Mouse (Mus musculus): ENCODE data around the gene Mex3a.
A peak's percentile ranks its signal among the peaks of the same experiment; 100 is the strongest.

Mex3a gene

DNA sequence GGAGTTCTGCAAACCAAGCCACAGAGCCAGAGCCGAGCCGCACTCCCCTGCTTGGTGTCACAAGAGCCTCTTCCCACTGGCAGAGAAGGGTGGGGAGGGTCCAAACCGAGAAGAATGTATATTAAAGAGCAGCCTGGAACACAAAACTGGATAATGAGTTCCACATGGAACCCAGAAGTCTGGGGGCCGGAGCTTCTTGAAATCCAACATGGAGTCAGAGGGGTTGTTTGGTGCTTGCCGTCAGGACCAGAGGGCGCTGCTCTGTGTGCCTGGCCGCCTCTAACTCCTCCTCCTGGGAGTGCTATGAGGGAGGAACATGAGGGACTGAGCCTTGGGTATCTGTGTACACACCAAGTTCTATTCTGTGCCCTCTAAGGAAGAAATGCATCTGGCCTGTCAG lies 26.4 kb upstream of the Mex3a start:
- DNase-seq (ENCODE audit: low read depth), result no peak

DNA sequence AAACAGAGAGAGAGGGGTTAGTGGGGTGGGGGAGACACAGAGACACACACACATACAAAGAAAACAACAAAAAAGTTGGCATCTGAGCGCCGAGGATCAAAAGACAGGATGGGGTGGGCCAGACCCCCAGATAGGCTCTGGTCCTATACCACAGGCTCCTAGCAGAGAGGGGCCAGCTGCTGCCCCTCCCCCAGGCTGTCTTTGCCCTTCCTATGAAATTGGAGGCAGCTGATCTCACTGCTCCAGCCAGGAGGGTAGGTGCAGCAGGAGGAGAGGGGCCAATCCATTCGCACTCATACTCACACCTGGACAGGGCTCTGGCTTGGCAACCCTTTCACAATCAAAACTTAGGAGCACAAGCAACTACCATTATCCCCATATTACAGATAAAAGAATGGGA lies 22.9 kb upstream of the Mex3a start:
- no peak for DNase-seq (ENCODE audit: low read depth)

DNA sequence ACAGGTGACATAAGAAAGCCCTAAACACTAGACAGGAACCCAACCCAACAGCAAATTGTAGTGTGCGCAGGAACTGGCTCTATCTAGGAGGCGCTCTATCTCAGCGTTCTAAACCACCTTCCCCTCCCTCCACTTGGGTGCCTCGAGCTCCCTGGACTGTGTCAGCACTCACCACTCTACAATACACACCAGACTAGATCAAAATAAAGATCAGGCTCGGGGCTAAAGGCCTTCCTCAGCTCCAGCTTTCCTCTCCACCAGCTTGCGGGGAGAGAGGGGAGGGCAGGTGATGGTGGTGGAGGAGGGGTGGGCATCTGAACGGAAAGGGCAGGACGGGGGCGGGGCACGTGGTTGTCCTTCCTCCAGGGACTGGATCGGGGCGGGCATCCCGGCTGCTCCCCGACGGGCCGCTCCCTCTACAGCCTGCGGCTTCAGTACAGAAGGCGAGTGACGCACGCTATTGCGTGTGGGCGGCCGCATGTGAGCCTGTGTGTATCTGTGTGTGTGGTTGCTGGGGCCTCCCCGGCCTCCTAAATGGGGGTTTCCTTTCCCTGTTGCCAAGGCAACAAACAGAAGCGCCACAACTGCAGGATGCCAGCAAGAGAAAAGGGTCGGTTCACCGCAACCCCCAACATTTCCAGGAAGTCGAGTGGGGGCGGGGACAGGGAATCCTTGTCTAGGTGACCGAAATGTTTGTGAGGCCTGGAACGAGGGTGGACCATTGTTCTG lies 22.3 kb upstream of the Mex3a start, which contains the start of gene Lmna:
Gene Lmna (minus strand): TSS at position 265 of the 729 bp plus-strand sequence.
- DNase-seq (ENCODE audit: low read depth), result peak; percentile 99

DNA sequence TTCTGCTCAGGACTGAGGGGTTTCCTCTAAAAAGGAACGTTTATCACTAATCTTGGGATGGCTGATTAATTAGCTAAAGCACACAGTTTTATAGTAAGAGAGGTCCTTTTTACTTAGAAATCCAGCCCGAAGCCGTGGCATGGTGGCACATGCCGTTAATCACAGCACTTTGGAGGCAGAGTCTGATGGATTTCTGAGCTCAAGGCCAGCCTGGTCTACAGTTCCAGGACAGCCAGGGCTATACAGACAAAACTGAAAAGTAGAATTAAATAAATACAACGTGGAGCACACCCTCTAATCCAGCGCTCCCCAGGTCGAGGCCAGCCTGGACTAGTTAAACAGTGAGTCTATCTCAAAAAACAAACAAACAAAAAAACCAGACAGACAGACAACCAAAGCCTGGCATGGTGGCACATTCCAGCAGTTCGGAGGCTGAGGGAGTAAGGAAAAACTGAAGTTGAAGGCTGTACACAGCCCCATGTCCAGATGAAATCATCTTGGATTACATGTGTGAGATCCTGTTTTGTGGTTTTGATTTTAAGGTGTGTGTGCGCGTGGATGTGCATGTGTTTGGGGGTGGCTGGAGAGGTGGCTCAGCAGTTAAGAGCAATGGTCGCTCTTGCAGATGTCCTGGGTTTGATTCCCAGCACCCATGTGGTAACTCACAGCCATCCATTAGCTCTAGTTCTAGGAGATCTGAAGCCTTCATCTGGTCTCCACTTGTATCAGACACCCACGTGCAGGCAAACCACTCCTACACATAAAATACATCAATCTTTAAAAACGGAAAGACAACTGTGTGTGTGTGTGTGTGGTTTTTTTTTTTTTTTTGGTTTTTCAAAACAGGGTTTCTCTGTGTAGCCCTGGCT lies 21.5 kb upstream of the Mex3a start:
- DNase-seq (ENCODE audit: low read depth), result peak; percentile 82

DNA sequence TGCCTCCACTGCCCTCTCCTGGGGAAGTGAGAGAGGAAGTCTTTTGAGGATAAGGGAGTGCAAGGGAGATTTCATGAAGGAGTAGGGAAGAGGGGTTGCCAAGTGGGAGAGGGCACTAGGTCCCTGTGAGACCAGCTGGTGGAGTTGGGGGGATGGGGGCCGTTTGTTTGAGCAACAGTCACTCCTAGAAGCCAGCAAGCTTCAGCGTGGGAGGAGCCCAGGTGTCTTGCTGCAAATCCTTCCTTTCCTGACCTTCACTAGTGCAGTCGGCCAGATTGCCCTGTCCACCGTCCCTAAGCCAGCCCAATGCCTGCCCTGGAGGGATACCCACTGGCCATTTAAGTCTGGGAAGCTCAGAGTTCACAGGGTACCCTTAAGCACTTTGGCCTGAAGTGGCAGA lies 20.6 kb upstream of the Mex3a start:
- peak; percentile 77 for DNase-seq (ENCODE audit: low read depth)

DNA sequence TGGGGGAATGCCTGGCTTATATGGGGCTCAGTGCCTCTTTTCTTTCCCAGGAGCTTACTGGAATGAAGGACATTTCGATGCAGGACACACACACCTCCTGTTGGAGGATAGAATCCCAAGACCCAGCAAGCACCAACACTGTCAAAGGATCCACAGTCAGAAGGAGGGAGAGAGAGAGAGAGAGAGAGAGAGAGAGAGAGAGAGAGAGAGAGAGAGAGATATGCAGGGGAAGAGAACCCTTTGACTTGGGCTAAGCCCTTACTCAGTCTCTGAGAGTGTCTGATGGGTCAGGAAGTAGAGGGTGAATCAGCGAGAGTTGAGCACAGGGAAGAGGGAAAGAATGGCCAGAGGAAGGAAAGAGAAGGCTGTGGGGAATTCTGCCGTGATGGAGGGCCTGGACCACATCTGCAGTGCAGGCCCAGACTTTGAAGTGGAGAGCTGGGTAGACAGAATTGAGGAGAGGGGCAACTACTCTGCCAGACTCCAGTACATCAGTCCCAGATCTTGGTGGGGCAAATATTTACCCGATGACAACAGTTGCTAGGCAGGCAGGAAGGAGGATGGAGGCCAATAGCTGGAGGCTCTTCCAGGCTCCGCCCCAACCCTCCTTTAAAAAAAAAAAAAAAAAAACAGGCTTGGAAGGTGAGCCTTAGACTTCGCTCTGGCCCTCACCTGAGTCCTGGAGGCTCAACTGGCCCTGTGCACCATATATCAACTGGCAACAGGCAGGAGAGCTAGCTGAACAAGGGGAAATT lies 19.9 kb upstream of the Mex3a start:
- DNase-seq (ENCODE audit: low read depth), result peak; percentile 87

DNA sequence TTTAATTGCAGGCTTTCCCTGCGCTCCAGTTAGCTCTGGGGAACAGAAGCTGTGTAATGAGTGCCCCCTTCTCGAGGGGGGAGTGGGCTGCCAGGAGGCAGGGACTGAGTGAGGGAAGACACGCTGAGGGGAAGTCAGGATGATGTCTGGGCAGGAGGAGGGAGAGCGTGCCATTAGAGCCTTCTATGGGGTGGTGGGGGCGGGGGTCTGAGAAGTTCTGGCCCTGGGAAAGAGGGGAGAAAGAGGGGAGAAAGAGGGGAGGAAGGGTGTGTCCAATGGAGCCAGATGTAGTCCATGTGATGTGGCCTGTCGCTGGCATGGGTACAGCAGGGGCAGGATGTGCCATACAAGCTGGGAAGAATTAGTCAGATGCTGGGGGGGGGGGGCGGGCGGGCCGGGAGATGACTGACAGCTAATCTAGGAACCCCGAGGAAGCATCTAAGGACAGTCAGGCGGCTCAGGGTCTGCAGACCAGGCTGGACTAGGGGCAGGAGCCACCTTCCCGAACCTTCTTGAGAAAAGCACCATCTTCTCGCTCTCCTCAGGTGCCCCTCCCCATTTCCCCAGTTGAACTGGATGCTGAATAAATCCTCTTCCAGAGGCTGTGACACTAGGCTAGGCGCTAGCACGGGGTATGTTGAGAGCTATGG lies 19.2 kb upstream of the Mex3a start:
- DNase-seq (ENCODE audit: low read depth), result peak; percentile 70

DNA sequence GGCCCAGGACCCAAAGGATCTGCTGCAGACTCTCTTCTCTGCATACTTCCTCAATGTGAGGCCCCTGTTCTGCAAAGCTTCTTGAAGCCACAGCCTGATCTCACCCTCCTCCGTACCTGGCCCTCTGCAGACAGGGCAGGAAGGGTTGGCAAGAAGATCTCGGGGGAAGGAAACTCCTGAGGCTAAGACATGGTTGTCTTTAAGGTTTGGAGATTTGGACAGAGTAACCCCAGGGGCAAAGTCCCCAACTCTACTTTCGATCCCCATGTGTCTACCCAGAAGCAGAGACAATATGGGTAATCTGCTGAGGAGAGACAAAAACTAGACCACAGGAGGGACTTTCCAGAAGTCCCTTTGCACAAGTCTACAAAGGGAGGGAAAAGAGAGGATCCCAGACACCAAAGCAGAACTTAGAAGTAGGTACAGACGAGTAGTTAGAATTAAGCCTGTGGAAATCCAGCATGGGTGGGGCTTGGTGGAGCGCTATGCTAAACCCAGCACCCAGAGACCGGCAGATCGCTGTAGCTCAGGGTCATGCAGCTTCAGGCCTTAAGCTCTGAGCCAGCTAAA lies 18.6 kb upstream of the Mex3a start:
- peak; percentile 91 for DNase-seq (ENCODE audit: low read depth)

DNA sequence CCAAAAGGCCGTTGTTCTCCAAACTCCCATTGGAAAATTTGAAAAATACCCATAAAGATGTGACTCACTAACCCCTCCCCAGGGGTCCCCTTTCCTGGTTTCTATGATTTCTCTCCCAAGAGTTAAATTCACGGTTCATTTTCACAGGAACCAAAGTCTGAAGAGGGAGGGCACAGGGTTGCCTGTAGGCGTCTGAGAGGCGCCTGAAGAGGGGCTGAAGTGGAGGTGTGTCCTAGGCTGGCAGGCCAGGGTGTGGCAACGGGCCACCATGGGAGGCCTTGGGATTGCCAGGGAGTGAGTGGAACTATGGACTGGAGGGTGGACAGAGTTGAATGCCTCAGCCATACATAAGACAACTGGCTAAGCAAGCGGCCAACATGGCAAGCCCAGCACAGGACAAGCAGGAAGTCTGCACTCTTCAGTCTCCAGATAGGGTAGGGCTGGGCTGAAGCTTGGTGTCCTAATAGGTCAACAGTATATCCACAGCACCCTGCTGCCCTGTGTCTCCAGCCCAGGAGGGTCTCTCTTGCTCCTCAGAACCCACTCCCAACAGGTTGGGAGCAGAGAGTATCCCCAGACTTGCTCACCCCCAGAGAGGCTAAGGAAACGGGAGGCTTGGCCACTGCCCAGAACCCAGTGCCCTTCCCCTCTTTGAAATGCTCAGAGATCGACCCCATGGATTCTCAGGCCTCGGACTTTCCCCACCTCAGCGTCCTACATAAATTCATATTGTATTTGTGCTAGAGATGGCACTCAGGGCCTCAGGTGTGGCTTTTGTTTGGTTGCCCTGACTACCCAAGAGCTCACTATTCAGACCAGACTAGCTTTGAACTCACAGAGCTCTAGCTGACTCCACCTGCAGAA lies 17.7 kb upstream of the Mex3a start:
- DNase-seq (ENCODE audit: low read depth), result peak; percentile 72

DNA sequence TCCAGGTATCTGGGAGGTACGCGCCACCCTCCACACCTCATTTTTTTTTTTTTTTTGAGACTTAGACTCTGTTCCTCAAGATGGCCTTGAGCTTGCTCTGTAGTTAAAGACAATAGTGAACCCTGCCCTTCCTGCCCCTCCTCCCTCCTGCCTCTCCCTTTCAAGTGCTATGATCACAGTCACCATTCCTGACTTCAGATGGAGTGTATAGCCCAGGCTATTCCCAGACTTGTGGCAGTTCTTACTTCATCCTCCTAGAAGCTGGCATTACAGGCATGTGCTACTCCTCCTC lies 17.2 kb upstream of the Mex3a start:
- DNase-seq (ENCODE audit: low read depth), result no peak

DNA sequence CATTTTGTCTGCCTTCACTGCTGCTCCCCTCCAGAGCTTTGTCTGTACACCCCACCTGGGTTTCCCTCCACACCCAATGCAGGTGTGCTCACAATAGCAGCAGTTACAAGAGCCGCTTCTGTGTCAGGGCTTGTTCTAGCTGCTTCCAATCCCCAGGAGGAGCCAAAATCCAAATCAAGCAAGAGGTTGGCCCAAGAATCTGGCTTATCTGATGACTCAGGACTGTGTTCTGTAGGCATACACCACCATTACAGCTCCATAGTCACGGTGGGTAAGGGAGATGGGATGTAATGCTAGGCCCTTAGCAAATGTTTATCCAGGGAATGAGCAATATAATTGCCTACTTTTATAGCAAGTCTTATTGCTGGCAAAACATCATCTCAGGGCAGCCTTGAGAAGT lies 15.8 kb upstream of the Mex3a start:
- no peak for DNase-seq (ENCODE audit: low read depth)

DNA sequence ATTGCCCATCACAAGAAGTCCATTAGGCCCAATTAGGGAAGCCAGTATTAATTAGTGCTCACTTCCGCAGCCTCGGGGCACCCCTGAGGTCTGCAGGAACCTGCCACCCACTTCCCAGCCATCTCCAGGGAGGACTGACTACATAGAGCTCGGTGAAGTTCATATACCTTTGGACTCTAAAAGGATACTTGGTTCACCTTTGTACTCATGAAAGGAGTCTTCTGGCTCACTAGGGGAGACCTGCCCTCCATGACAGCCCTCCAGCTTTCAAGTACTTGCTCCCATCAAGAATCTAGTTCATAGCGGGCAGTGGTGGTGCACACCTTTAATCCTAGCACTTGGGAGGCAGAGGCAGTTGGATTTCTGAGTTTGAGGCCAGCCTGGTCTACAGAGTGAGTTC lies 13.8 kb upstream of the Mex3a start:
- peak; percentile 26 for DNase-seq (ENCODE audit: low read depth)

DNA sequence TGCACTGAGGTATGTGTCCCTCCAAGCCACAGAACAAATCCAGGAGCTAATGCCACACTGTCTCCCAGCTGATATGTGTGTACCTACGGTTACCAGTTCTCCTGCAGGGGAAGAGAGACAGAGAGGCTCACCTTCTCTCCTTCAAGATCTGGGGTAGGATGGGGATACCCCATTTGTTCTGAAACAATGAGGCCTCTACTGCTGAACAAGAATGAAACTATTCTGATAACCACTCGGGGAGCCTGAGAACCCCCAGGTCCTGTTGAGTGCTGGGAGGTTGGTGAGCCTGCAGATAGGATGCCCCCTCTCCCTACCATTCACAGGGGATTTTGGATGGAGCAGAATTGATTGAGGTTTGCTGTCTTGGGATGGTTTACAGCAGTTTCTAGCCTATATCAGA lies 12.1 kb upstream of the Mex3a start:
- DNase-seq (ENCODE audit: low read depth), result peak; percentile 78

DNA sequence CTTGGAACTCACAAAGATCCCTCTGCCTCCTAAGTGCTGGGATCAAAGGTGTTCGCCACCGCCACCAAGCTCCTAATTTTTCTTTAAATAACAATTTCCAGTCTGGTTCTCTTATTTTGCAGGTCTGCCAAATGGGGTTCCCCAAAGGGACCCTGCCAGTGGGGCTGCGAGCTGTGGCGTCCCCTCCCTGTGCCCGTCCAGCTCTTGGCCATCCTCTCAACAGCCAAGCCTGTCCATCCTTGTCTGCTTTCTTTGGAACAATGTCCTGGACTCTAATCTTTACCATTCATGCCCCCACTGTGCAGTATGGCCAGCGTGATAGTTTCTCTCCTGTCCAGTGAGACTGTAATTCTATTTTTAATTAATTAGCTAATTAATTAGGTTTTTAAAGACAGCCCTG lies 11.0 kb upstream of the Mex3a start:
- DNase-seq (ENCODE audit: low read depth), result no peak

DNA sequence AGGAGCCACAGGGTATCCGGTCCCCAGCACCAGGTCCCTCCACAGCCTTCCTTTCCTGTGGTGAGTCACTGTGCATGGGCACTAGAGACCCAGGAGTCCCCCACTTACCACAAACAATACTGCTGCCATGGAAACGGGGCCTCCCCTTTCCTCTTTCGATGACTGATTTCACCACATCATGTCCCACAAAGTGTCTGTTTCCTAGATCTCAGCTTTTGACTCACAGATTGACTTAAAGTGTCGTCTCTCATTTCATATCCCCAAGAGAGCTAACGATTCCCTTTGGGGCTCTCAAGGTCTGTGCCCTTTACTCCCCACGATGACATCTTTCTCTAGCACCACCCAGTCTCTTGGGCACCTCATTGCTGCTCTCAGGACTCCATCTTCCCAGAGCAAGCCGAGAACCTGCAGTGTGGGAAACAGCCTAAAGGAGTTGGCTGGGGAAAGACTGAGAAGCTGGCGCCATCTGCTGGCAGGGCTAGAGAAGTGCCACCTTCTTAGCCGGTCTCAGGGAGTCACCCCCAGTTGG lies 10.3 kb upstream of the Mex3a start:
- DNase-seq (ENCODE audit: low read depth), result peak; percentile 98

DNA sequence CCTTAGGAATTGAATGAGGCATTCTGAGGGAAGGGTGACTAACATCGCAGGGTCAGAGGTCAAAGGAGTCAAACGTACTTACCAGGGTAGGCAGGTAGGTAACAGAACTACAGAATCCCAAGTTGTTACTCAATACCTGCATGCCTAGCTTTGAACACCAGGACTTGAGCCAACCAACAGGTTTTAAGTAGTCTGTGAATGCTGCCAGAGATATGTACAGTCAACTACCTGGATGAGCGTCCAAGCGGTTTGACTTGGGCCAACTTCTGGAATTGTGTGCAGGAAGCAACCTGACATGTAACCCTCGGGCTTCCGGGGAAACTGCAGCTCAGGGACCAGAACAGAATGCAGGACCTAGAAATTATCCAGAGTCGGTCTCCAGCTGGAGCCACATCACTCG lies 9.2 kb upstream of the Mex3a start:
- peak; percentile 28 for DNase-seq (ENCODE audit: low read depth)

DNA sequence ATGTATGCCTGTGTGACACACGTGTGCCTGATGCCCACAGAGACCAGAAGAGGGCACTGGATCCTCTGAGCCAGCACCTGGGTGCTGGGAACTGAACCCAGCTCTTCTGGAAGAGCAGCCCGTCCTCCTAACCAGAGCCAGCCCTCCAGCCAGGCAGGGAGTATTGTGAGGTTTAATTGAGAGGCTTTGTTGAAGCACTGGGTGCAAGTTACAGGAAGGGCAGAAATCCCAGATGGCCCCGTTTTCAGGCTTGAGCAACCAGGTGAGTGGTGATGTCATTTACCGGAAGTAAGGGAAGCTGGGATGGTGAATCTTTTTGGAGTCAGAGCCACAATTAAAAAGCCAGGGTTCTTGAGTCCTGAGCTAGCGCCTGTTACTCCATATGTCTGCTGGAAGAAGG lies 7.2 kb upstream of the Mex3a start:
- DNase-seq (ENCODE audit: low read depth), result peak; percentile 22

DNA sequence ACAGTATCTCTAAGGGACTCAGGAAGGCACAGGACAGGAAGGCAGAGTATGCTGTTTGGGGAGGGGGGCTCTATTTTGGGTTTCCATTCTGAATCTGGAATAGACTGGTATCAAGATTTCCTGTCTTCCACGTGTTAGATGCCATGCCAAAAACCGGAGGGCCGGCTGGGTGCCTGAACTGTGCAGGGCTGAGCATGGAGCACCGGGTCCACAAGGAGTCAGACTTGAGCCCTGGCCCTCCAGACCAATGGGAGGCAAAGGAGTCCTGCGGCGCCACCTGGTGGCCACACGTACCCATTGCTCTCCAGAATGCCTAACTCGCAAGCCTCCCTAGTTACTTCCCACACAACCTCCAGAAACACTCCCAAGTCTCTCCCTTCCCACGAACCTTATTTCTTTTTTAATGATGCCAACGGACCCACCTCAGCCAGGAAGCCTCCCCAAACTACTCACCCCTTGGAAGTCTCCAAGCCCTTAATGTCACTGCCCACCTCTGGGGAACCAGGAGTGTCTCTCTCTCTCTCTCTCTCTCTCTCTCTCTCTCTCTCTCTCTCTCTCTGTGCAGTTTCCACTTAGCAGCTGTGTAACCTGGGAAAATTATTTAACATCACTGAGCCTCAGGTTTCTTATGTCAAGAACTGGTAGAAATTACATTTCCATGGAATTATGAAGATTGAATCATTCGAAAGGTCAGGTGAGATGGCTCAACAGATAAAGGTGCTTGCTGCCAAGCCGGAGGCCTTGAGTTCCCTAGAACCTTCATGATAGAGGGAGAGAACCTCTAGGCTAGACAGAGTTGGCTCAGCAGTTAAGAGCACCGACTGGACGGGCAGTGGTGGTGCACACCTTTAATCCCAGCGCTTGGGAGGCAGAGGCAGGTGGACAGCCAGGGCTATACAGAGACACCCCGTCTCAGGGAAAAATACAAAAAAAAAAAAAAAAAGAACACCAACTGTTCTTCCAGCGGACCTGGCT lies 5.8 kb upstream of the Mex3a start:
- peak; percentile 93 for DNase-seq (ENCODE audit: low read depth)

DNA sequence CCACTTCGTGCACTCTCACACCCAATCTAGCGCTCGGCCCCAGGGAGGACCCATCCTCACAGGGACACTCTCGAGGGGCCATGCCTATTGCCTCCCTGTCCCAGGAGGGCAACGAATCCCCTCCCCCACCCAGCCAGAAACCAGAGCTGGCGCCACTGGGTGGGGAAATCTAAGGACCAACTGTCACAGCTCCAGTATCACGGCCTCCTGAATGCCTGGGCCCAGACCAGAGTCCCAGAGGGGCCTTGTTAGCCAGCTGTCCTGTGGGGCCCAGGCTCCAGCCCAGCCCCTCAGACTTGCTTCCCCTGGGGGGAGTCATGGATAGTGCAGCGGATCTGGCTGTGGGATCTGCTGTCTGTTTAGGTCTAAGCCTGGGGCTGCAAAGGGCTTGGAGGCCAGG lies 4.6 kb upstream of the Mex3a start:
- no peak for DNase-seq (ENCODE audit: low read depth)

DNA sequence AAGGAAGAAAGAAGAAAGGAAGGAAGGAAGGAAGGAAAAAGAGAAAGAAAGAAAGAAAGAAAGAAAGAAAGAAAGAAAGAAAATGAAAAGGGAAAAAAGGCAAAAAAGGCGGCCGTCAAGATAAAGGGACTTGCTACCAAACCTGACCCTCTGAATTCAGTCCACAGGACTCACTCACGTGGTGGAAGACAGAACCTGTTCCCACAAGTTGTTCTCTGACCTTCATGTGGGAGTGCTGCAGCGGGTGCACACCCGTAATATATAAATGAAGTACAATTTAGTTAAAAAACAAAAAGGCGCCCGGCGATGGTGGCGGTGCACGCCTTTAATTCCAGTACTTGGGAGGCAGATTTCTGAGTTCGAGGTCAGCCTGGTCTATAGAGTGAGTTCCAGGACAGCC lies 3.5 kb upstream of the Mex3a start:
- no peak for DNase-seq (ENCODE audit: low read depth)
